Mouse (Mus musculus) heart, embryonic 14.5 days (tissue): ENCODE data around the gene Igfbpl1. TPM values are rescaled to one million over a fixed set of nuclear protein-coding genes. Genes with fewer than 3 reads are reported as not detected.
A peak's percentile ranks its signal among the peaks of the same experiment; 100 is the strongest.

ENCODE experiments used
- ATAC-seq: fragments of 200-750 bp; cut with Nextera tagmentation; 2 replicates; pipeline ENCODE4 v1.8.0; 2017; ENCODE audit warnings: low read depth, moderate TSS enrichment; ENCODE audit not compliant: insufficient number of reproducible peaks, insufficient read depth, low FRiP score
- H3K27ac ChIP-seq, 2 experiments: fragments of 200-500 bp in 1 of 2; fragments of 300-500 bp in 1 of 2; sonication (generic) in 1 of 2; replicated peaks in 1 of 2; 2 replicates each; pipeline ENCODE4 v1.5.1; 2012 to 2014; ENCODE audit warnings: low read depth in 2 of 2, low read length in 2 of 2, control low read depth in 1 of 2, mild to moderate bottlenecking in 1 of 2, mixed read lengths in 1 of 2; ENCODE audit not compliant: control insufficient read depth in 1 of 2, insufficient read depth in 1 of 2
- H3K27me3 ChIP-seq: fragments of 300-500 bp; sonication (generic); 2 replicates; pipeline ENCODE4 v1.6.1; 2014; ENCODE audit warnings: mild to moderate bottlenecking, low read length, control low read depth; ENCODE audit not compliant: control insufficient read depth, insufficient read depth
- H3K36me3 ChIP-seq: fragments of 300-500 bp; sonication (generic); 2 replicates; pipeline ENCODE4 v1.6.1; 2014; ENCODE audit warnings: mild to moderate bottlenecking, control low read depth, low read length, mixed read lengths; ENCODE audit not compliant: control insufficient read depth, insufficient read depth
- H3K4me1 ChIP-seq, 2 experiments: fragments of 200-500 bp in 1 of 2; fragments of 300-500 bp in 1 of 2; sonication (generic) in 1 of 2; 2 replicates each; pipeline ENCODE4 v1.6.1; 2012 to 2014; ENCODE audit warnings: low read length in 2 of 2, control low read depth in 1 of 2, mixed read lengths in 1 of 2; ENCODE audit not compliant: control insufficient read depth in 2 of 2, insufficient read depth in 2 of 2
- H3K4me2 ChIP-seq: fragments of 300-500 bp; sonication (generic); 2 replicates; pipeline ENCODE4 v1.6.1; 2014; ENCODE audit warnings: mild to moderate bottlenecking, low read length
- H3K4me3 ChIP-seq, 2 experiments: fragments of 200-500 bp in 1 of 2; fragments of 300-500 bp in 1 of 2; sonication (generic) in 1 of 2; 2 replicates each; pipeline ENCODE4 v1.5.1; 2012 to 2014; ENCODE audit warnings: low read length in 2 of 2, mild to moderate bottlenecking in 2 of 2, control low read depth in 1 of 2, low read depth in 1 of 2, moderate library complexity in 1 of 2; ENCODE audit not compliant: control insufficient read depth in 1 of 2, insufficient read depth in 1 of 2
- H3K9ac ChIP-seq: fragments of 300-500 bp; sonication (generic); 2 replicates; pipeline ENCODE4 v1.6.1; 2014; ENCODE audit warnings: mild to moderate bottlenecking, low read length
- H3K9me3 ChIP-seq: fragments of 300-500 bp; sonication (generic); 2 replicates; pipeline ENCODE4 v1.6.1; 2016; ENCODE audit warnings: low read length, control low read depth; ENCODE audit not compliant: control insufficient read depth
- WGBS: fragments of 180-500 bp; shearing (Covaris S2); extraction: QIAGEN DNeasy Blood & Tissue Kit; methylation state at CpG from one replicate; pipeline ENCODE4 v1.1.7; 2014; 5-methylcytosine and 5-hydroxymethylcytosine counted together
- polyA plus RNA-seq: library from polyadenylated mRNA; unstranded; fragments of >200 nt; fragmentation: Nextera tagmentation; extraction: Ambion mirVana; gene quantifications from 2 replicates; pipeline ENCODE4 v1.2.1, GENCODE M21; 2014

Igfbpl1 gene
- polyA plus RNA-seq, 1 experiment from 2014 or later = 5.9 TPM

DNA sequence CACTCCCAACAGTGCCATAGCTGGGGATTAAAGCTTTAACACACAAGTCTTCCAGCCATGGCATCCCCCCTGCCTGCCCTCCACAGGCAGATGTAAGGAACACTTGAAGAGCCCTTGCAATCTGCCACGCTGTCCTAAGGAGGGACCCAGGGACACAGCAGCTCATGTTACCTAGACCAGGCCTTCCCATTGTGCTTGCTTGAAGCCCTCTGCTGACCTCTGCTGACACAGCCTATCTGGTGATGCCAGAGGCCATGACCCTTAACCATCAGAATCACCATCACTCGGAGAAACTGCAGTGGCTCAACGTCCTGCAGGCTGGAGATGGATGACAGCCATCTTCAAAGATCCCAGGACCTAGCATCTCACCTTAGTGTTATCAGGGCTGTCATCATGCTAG is 4.7 kb downstream of the Igfbpl1 start:
- no peak overlapping the region for H3K27ac ChIP-seq
- no peak overlapping the region for H3K9ac ChIP-seq
- ATAC-seq = no peak
- 56% methylated on average over 3 of the region's 3 CpGs for WGBS
- H3K4me2 ChIP-seq = no peak overlapping the region
- H3K27me3 ChIP-seq = peaks cover 42% of the 10 kb centered on the region
- H3K9me3 ChIP-seq = no peaks in the 10 kb centered on the region
- H3K36me3 ChIP-seq = no peaks in the 10 kb centered on the region
- peaks cover 48 to 61% of the 10 kb centered on the region in 2 experiments for H3K4me1 ChIP-seq
- H3K4me3 ChIP-seq = no peak overlapping the region

DNA sequence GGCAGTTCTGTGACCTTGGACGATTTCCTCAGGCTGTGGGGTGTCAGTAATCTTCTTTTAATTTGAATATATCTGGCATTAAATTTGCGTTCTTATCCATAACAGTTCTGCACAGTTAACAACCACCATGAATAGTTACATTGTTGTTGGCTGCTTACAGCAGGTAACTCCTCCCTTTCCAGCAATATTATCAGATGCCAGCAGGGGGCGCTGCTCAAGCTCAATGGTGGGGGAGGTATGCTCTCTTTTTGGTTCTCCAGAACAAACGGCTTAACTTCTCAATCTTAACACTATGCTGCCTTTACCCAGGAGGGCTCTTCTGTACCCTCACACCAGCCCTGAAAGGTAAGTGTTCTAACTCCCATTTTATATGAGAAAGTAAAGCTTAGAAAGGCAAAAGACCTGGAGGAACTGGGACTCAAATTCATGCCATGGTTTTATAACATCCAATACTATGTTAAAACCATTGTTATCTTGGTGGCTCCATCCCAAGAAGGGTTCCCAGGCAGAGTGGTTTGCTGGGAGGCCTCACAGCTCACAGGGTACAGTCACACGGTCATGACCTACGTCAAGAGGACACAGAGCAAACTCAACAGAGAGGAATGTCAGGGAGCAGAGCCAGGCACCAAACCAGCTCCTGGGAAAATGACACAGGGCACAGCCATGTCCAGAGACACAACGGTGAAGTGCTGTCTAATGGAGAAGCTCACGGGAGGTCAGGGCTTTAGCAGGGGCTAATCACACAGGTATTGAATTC is 6.5 kb downstream of the Igfbpl1 start:
- Histone ChIP-seq H3K9me3 (no peaks in the 10 kb centered on the region), H3K4me2 (peak overlapping the region; percentile 66), H3K4me3 (peak overlapping the region in 1 of 2 experiments; percentile 17; a peak in 2 of 4 replicates), H3K27ac (peak overlapping the region; percentile 98 to 99), H3K9ac (peak overlapping the region; percentile 54), H3K27me3 (peaks cover 25% of the 10 kb centered on the region; the same call in 1 of the 2 replicates), H3K4me1 (peaks cover 49 to 61% of the 10 kb centered on the region in 2 experiments), H3K36me3 (no peaks in the 10 kb centered on the region)
- ATAC-seq = peak; percentile 60
- 8% methylated on average over 8 of the region's 8 CpGs for WGBS

DNA sequence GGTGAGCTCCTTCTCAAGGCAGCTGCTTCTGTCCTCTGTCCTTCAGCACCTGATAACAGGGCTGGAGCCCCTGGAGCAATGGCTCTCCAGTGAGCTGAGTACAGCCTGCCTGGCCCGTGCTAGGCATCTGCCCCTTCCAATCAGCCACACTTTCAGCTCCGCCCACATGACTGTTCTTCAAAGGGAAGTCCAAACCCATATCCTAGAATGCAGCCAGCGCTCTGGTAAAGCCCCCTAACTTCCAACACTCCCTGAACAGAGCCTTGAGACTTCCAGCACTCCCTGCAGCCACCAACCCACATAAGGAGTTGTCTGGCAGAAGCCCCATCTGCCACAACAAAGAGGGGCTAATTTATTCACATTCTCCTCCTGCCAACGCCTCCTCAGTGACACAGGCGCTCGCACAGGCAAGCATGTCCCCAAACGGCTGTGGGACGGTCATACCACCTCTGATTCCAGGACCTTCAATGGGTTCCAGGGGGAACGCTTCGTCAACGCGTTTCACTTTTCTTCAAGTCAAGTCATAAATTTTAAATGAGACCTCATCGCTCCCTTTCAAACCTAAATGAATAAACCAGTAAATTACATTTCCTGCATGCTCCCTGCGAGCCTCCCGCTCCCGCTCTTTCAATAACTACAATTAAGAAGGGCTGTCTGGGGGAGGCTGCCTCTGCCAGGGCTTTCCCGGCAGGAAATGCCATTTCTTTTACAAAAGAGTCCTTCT is 7.4 kb downstream of the Igfbpl1 start:
- Histone ChIP-seq H3K4me2 (peak overlapping the region; percentile 66), H3K9me3 (no peaks in the 10 kb centered on the region), H3K27me3 (peaks cover 16% of the 10 kb centered on the region; the same call in 1 of the 2 replicates), H3K9ac (peak overlapping the region; percentile 54), H3K4me1 (peaks cover 42 to 55% of the 10 kb centered on the region in 2 experiments), H3K27ac (peak overlapping the region; percentile 98 to 99), H3K4me3 (peak overlapping the region; percentile 17 to 21), H3K36me3 (no peaks in the 10 kb centered on the region)
- peak; percentile 91 for ATAC-seq
- WGBS = 2% methylated on average over 17 of the region's 17 CpGs

DNA sequence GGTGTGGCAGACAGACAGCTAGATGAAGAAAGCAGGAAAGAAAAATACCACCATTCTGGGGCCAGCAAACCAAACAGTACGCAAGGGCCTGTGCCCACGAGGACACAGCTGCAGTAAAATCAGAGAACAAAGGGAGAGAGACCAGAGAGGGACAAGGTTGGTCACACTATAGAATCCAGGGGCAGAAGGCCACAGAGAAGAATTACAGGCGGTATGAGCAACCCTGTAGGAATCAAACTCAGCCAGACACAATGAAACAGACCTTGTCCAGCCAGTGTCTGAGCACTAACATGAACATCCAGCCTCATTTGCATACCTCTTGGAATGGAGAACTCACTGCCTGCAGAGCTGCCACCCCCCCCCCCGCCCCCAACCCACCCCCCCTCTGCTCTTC is 7.9 kb downstream of the Igfbpl1 start:
- peak overlapping the region; percentile 54 for H3K9ac ChIP-seq
- peaks cover 36 to 49% of the 10 kb centered on the region in 2 experiments for H3K4me1 ChIP-seq
- 9% methylated on average over 4 of the region's 4 CpGs for WGBS
- no peak for ATAC-seq
- H3K9me3 ChIP-seq = no peaks in the 10 kb centered on the region
- no peaks in the 10 kb centered on the region for H3K36me3 ChIP-seq
- no peak overlapping the region for H3K4me3 ChIP-seq
- peak overlapping the region; percentile 98 to 99 for H3K27ac ChIP-seq
- H3K4me2 ChIP-seq = peak overlapping the region; percentile 66; the same call in 1 of the 2 replicates
- peaks cover 11% of the 10 kb centered on the region; the same call in 1 of the 2 replicates for H3K27me3 ChIP-seq

DNA sequence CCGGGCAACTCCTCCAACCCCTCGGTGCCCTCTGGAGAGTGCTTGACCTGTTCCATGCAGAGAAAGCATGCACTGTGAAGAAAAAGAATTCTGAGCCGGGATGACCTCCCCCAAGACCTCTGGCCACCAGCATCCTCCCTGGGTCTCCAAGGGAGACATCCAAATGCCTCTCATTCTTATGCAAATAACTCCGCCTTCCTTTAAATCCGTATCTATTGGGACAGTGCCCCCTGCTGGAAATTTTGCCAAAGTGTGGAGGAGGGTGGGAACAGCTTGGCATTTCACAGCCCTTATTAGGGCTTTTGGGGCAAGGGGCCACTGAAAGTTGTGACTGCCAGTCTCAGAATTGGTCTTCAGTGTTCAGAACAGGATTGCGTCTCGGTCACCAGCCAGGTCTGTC is 11.2 kb downstream of the Igfbpl1 start:
- ATAC-seq = no peak
- H3K27me3 ChIP-seq = no peaks in the 10 kb centered on the region
- H3K9ac ChIP-seq = no peak overlapping the region
- H3K9me3 ChIP-seq = no peaks in the 10 kb centered on the region
- no peaks in the 10 kb centered on the region for H3K36me3 ChIP-seq
- no peak overlapping the region for H3K4me3 ChIP-seq
- no peak overlapping the region for H3K4me2 ChIP-seq
- peaks cover 22 to 32% of the 10 kb centered on the region in 2 experiments for H3K4me1 ChIP-seq
- H3K27ac ChIP-seq = no peak overlapping the region
- WGBS = 41% methylated on average over 7 of the region's 7 CpGs

DNA sequence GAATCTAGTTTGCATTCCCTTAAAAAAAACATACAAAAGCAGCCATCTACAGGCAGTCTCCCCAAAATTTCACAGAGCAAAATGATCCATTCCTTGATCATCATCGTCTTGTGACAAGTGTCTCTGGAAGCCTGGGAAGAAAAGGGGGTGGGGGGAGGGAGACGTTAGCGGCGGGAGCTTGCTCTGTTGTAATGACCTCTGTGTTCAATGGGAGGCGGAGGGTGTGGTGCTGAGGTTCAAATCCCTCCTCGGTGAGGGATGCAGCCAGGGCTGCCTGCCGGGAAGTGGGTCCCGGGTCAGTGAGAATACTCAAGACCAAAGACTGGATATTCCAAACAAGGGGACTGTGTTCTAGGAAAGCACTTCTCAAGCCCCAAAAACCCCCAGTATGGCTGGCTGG is 15.5 kb downstream of the Igfbpl1 start:
- no peaks in the 10 kb centered on the region for H3K27me3 ChIP-seq
- 38% methylated on average over 8 of the region's 8 CpGs for WGBS
- no peak overlapping the region for H3K4me3 ChIP-seq
- H3K36me3 ChIP-seq = no peaks in the 10 kb centered on the region
- no peak overlapping the region for H3K27ac ChIP-seq
- ATAC-seq = no peak
- no peak overlapping the region for H3K4me2 ChIP-seq
- peaks cover 0 to 2% of the 10 kb centered on the region in 2 experiments; a peak in 1 of 4 replicates for H3K4me1 ChIP-seq
- H3K9me3 ChIP-seq = no peaks in the 10 kb centered on the region
- no peak overlapping the region for H3K9ac ChIP-seq

DNA sequence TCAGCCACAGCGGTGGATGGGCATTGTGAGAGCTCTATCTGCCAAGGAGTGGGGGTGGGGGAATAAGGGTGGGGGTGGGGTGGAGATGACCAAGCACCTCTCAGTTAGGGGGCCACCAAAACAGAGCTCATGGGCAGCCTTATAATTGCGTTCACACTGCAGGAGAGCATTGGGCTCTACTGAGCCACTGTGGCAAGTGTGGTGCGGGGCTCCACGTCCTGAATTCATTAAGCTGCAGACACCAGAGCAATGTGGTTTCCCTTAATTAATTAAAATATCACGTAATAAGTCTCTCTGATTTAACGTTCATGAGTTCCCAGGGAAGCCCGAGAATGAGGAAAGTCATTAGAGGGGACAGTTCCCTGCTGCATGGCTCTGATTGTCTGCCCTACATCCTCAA is 18.7 kb downstream of the Igfbpl1 start:
- 55% methylated on average over 7 of the region's 7 CpGs for WGBS
- Histone ChIP-seq H3K36me3 (peaks cover 29% of the 10 kb centered on the region), H3K9ac (no peak overlapping the region), H3K4me3 (no peak overlapping the region), H3K27me3 (no peaks in the 10 kb centered on the region), H3K4me2 (no peak overlapping the region), H3K9me3 (no peaks in the 10 kb centered on the region), H3K4me1 (no peaks in the 10 kb centered on the region), H3K27ac (no peak overlapping the region)
- no peak for ATAC-seq
